Mouse (Mus musculus) gastrocnemius, adult 18-20 months (tissue): Measurements from ENCODE around the gene Nup85. TPM values are rescaled to one million over a fixed set of nuclear protein-coding genes. Genes with fewer than 3 reads are reported as not detected.
A peak's percentile ranks its signal among the peaks of the same experiment; 100 is the strongest.

Experiments used
- DNase-seq: peaks from one replicate; pipeline ENCODE4 v3.0.0; 2021; ENCODE audit warnings: low spot score
- total RNA-seq, 2 experiments: library from RNA; stranded (reverse); gene quantifications; 2 replicates each; pipeline ENCODE4 v1.2.3; 2021

Gene Nup85
- total RNA-seq, 2 experiments from 2014 or later, result 17.8 to 18.0 TPM

GRCm38 (mm10) chr11:115613138-115613945 is 49.1 kb downstream of the Nup85 start:
- DNase-seq, result no peak

- no peak for DNase-seq
These were observed 50.3 kb downstream of the Nup85 start for GRCm38 (mm10) chr11:115614346-115615107.

GRCm38 (mm10) chr11:115615108-115615825 is 51.0 kb downstream of the Nup85 start:
- DNase-seq, result no peak

- no peak for DNase-seq
These were observed 51.6 kb downstream of the Nup85 start for GRCm38 (mm10) chr11:115615875-115616274.

- DNase-seq, result no peak
These were observed 52.1 kb downstream of the Nup85 start for GRCm38 (mm10) chr11:115616371-115616770.

- no peak for DNase-seq
These were observed 52.7 kb downstream of the Nup85 start for GRCm38 (mm10) chr11:115616893-115617292.

GRCm38 (mm10) chr11:115618001-115618400 is 53.8 kb downstream of the Nup85 start:
- DNase-seq, result no peak

GRCm38 (mm10) chr11:115618732-115619516 is 54.7 kb downstream of the Nup85 start:
- no peak for DNase-seq

GRCm38 (mm10) chr11:115619949-115620348 is 55.7 kb downstream of the Nup85 start:
- no peak for DNase-seq

GRCm38 (mm10) chr11:115623487-115624070 is 59.3 kb downstream of the Nup85 start:
- no peak for DNase-seq

- peak; percentile 69 for DNase-seq
These were observed 61.6 kb downstream of the Nup85 start for GRCm38 (mm10) chr11:115625877-115626276.

GRCm38 (mm10) chr11:115626824-115627616 is 62.8 kb downstream of the Nup85 start:
- DNase-seq, result no peak

- DNase-seq, result peak; percentile 100
These were observed 63.7 kb downstream of the Nup85 start, which contains the start of gene Slc25a19 for GRCm38 (mm10) chr11:115627705-115628464. Slc25a19 (minus strand) TSS chr11:115628295.

GRCm38 (mm10) chr11:115628465-115629101 is 64.3 kb downstream of the Nup85 start:
- DNase-seq, result no peak

GRCm38 (mm10) chr11:115629734-115630531 is 65.7 kb downstream of the Nup85 start:
- DNase-seq, result no peak

- no peak for DNase-seq
These were observed 66.6 kb downstream of the Nup85 start for GRCm38 (mm10) chr11:115630532-115631504.

GRCm38 (mm10) chr11:115631505-115631890 is 67.3 kb downstream of the Nup85 start:
- peak; percentile 56 for DNase-seq
